Mouse (Mus musculus) ovary, postnatal 36 days (tissue): Measurements from ENCODE around the gene Fto.

ENCODE experiments used
- DNase-seq: peaks from one replicate; pipeline ENCODE4 v3.0.0; 2022; ENCODE audit warnings: low spot score, mixed read lengths

Gene Fto

GRCm38 (mm10) chr8:91357493-91358014 lies 44.2 kb downstream of the Fto start:
- no peak for DNase-seq

- DNase-seq: no peak
These were observed 44.7 kb downstream of the Fto start for GRCm38 (mm10) chr8:91358016-91358415.

DNA sequence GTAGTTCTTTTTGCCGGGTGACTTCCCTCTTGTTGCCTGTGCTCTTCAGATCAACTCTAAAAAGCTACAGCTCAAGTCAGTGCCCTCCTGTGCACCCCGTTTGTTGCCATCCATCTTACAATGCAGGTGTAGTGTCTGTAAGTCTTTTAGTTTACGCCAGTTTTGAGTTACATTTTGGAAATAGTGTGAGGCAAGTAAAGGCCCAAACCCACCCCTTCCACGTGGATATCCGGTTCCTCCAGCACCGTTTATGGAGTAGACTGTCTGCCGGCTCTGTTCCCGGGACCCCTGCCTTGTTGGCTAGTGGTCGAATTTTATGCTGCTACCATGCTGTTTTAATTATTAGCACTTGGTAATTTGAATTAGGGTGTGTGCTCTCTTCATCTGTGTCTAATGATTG lies 46.2 kb downstream of the Fto start:
- no peak for DNase-seq

DNA sequence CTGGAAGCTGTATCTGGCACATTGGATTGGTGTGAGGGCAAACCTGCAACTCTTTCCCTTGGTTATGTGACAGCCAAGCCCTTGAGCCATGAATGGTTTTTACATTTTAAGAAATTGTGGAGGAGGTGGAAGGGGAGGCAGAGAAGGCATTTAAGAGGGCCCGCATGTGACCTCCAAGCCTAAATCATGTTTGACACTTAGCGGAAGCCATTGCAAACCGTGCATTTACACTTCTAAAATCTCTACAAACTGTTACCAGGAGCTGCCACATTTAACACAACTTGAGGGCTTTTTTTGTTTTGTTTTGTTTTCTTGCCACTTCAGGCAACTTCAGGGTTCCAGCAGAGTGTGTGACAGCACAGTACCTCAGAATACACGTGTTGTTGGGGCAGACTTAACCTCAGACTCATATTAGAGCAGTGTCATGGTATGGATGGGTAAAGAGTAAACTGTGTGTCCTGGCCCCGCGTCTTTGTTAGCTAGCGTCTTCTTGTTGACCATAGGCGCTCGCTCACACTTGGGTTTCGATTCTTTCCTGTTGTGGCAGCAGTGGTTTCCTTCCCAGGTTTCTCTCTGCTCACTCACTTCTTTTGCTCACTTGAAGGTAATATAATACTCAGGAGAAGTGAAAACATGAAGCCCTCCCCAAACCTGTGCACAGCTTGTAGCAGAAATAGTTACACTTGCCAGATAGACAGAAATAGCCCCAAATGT lies 47.5 kb downstream of the Fto start:
- no peak for DNase-seq

DNA sequence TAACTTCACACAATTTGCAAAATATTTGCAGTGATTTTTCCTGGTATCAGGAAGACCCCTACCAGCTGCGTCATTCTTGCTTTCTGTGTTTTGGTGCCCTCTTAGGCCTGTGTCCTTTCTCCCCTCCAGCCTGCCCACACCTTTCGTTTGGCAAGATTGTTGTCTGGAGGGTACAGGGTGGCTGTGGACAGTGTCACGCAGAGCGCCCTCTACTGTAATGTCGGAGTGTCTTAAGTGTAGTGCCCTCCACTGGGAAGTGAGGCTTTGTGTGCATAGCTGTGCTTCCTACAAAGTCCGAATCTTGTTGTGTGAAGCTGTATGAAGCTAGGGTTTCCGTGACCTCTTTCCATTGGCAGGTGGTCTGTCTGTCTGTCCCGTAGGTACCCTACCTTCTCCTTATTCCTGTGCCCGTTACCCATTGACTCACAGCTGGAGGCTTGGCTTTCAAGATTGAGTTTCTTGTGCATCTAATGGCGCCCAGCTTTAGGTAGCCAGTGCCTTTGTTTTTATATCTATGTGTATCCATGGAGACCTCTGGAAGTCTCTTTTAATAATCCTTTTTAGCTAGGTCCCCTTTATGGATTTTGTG lies 50.0 kb downstream of the Fto start:
- DNase-seq: no peak

DNA sequence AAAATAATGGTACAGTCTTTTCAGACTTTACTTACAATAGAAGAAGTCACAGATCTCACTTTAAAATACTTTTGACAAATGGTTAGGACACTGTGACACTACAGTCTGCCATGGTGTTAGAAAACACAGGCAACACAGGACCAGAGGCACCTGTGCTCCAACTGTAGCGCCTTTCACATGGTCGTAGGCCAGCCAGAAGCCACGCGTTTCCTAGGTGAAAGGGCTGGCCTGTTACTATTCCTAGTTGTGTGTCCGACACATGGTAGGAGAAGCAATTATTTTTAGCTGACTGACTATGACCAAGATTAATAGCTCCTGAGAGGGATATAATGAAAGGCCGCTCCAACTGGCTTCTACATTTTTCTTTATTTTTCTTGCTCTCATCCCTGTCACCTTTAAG lies 50.9 kb downstream of the Fto start:
- no peak for DNase-seq

DNA sequence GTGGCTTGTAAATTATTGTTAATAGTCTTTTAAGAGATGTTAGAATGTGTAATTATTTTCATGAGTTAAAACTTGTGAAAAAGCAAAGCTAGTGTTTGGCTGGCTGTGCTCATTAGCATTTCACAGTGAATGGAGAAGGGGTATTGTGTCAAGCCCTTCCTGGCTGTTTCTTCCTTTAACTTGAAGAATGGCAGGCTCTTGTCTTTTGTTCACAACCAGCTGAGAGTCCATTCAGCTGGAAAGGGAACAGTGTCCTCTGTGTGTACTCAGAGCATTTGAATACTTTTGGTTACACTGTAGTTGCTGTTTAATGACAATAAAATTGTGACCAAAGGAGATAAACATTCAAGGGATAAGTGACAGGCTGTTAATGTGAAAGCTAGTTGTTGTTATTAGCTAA lies 52.5 kb downstream of the Fto start:
- no peak for DNase-seq

DNA sequence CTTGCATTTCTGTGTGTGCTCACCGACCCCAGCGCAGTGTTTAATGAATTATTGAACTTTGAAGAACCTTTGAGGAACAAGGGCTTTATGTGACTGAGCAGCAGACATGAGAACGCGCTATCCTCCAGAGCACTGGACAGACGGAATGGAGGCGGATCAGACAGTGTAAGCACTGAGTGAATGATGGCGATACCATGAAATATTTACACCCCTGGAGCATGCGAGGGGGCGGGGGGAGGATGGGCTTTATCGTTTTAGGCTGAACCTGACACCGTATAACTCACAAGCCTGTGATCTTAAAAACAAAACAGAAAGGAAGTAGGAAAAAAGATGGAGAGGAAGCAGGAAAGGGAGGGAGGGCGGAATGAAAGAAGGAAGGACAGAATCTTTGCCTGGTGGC lies 57.6 kb downstream of the Fto start:
- DNase-seq: no peak

DNA sequence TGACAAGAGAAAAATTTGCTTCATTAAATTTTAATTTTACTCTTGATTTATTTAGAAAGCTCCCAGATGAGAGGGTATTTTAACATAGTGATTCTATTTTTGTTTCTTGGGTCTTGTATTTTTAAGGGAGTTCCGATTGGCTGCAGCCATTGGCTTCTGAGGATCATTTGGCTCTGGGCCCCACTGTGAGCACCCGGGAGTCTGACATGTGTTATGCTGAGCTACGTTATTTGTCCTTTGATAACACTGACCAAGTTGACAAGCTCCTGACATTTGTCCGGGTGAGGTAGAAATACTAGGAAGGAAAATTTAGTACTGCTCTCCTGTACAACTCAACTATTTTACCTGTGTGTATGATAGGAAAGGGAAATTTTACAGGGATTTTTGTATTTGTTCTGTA lies 58.7 kb downstream of the Fto start:
- no peak for DNase-seq

- DNase-seq: no peak
These were observed 59.7 kb downstream of the Fto start for GRCm38 (mm10) chr8:91372780-91373577.

DNA sequence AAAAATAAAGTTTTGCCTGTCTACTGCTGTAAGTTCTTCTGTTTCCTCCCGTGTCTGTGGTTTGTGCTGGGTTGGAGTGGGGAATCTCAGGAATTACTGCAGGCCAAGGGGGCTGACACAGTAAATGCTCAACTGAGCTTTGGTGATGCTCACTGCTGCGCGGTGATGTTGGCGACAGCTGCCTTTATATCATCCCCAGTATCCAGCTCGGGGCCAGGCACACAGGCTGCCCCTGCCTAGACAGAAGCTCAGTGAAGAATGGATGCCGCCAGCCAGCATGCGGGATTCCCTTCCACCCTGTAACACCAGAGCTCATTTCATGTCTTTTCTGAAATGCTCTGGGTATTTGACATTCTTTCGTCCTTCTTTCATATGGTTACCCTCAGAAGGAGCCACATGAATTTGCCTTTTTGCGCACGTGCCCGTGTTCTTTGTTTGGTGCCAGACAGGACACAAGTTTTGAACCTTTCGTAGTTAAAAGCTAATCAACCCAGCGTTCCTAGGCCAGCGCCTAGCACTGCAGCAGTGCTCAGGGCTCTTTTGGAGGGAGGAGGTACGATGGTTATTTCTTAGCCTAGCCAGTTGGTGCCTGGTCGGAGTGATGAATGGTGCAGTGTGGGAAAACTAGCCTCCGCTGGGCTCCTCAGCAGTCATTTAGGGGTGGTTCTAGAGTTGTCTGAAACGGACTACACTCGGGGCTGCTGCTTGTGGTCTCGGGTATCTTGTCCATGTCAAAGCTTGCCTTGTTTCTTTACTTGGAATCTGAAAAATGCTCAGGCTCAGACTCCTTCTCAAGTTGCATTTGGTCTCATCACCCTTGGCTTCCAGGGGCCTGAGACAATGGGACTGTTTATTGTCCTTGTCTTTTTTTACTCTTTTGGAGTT lies 62.0 kb downstream of the Fto start:
- DNase-seq: no peak

- peak; percentile 49 for DNase-seq
These were observed 63.5 kb downstream of the Fto start for GRCm38 (mm10) chr8:91376785-91377184.

DNA sequence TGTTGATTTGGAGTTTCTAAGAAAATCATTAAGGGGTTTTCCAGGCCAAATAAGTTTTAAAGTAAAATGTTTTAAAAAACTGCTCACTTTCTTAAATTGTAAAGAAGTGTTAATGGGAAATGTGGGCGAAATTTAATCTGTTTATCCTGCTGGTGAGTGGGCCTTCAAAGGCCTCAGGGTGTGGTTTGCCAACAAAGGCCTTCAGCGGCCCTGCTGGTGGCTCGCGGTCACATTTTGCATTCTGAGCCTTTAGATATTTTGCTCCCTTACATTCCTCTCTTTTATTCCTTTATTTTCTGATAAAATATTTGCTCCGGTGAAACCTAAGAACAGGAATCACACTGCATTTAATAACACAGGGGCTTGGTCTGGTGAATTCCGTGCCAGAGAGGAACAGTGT lies 64.0 kb downstream of the Fto start:
- no peak for DNase-seq

- DNase-seq: peak; percentile 74
These were observed 65.6 kb downstream of the Fto start for GRCm38 (mm10) chr8:91378846-91379499.

GRCm38 (mm10) chr8:91380796-91381542 lies 67.6 kb downstream of the Fto start:
- no peak for DNase-seq

- DNase-seq: peak; percentile 21
These were observed 68.3 kb downstream of the Fto start for GRCm38 (mm10) chr8:91381543-91382106.

DNA sequence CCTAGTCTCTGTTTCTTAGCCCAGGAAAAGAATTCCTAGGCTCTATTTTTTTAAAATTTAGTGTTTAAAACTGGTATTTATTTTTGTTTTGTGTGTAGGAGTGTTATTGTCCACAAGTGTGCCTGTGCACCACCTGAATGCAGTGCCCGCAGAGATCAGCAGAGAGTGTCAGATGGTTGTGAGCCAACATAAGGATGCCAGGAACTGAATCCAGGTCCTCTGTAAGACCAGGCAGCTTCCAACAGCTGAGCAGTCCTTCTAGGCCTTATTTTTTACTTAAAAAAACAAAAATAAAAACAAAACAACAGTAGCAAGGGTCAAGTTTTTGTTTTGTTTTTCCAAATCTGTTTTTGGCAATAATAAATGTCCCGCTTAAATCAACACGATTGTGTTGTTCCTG lies 69.9 kb downstream of the Fto start:
- DNase-seq: no peak

DNA sequence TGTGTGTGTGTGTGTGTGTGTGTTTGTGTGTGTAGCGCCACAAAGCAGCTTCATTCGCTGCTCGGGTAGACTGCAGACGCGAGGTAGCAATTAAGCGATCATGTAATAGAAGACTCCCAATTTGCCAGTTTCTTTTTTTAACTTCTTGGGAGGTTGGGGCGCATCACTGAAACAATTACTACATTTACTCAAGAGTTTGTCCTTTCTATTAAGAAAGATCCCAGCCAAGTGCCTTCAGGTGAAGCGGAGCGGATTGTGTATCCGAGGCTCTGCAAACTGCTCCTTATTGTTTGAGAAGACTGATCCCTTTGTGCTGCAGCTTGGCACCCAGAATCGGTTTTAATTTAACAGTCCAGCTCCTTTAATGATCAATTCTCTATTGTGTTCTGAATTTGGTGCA lies 70.5 kb downstream of the Fto start:
- DNase-seq: no peak

- no peak for DNase-seq
These were observed 71.1 kb downstream of the Fto start for GRCm38 (mm10) chr8:91384389-91384788.

- no peak for DNase-seq
These were observed 72.5 kb downstream of the Fto start for GRCm38 (mm10) chr8:91385808-91386207.
